Mouse (Mus musculus): ENCODE measurements around the gene Spa17. TPM values are rescaled to one million over a fixed set of nuclear protein-coding genes. Genes with fewer than 3 reads are reported as not detected.

Gene Spa17
- polyA plus RNA-seq, 1 experiment = 1.3 TPM

DNA sequence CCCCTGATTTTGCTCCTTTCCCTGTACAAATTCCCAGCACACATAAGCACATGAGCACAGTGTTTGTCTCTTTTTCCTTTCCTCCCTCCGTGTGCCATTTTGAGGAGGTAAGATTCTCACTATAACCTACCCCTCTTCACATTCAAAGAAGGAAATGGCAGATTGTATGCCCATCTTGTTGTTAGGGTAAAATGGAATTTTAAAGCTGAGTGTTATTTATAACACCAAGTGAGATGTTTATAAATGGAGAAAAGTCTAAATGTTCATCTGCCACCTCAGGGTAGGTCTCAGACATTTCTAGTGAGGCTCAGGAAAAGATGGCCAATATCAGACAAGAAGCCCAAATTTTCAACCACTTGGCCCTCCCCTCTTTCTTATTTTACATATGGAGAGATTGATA lies 11.0 kb upstream of the Spa17 start:
- Histone ChIP-seq H3K4me1 (ENCODE audit: control insufficient read depth, insufficient read depth, low read length) (peaks cover 3% of the 10 kb centered on the region; the same call in 1 of the 2 replicates), H3K27ac (ENCODE audit: insufficient read depth, low read depth, low read length) (no peak overlapping the region), H3K4me3 (ENCODE audit: insufficient read depth, low read length) (no peak overlapping the region)
- no peak for TF ChIP-seq POLR2A (IDR thresholded peaks at IDR 0.05; ENCODE audit: borderline replicate concordance, low read depth, low read length)
- TF ChIP-seq CTCF (IDR thresholded peaks at IDR 0.05; ENCODE audit: low read depth, low read length) = no peak

GRCm38 (mm10) chr9:37623981-37624380 lies 10.5 kb upstream of the Spa17 start:
- no peak overlapping the region for H3K27ac ChIP-seq (ENCODE audit: insufficient read depth, low read depth, low read length)
- H3K4me1 ChIP-seq (ENCODE audit: control insufficient read depth, insufficient read depth, low read length) = peaks cover 3% of the 10 kb centered on the region; the same call in 1 of the 2 replicates
- H3K4me3 ChIP-seq (ENCODE audit: insufficient read depth, low read length) = no peak overlapping the region
- TF ChIP-seq POLR2A (IDR thresholded peaks at IDR 0.05; ENCODE audit: borderline replicate concordance, low read depth, low read length) (no peak), CTCF (IDR thresholded peaks at IDR 0.05; ENCODE audit: low read depth, low read length) (no peak)

- H3K4me1 ChIP-seq (ENCODE audit: control insufficient read depth, insufficient read depth, low read length) = peaks cover 3% of the 10 kb centered on the region
- no peak overlapping the region for H3K27ac ChIP-seq (ENCODE audit: insufficient read depth, low read depth, low read length)
- no peak for TF ChIP-seq POLR2A (IDR thresholded peaks at IDR 0.05; ENCODE audit: borderline replicate concordance, low read depth, low read length)
- TF ChIP-seq CTCF (IDR thresholded peaks at IDR 0.05; ENCODE audit: low read depth, low read length) = no peak
- no peak overlapping the region for H3K4me3 ChIP-seq (ENCODE audit: insufficient read depth, low read length)
Observed at GRCm38 (mm10) chr9:37621290-37621689, 7.8 kb upstream of the Spa17 start.

- H3K27ac ChIP-seq (ENCODE audit: insufficient read depth, low read depth, low read length) = no peak overlapping the region
- peaks cover 14% of the 10 kb centered on the region for H3K4me1 ChIP-seq (ENCODE audit: control insufficient read depth, insufficient read depth, low read length)
- no peak overlapping the region for H3K4me3 ChIP-seq (ENCODE audit: insufficient read depth, low read length)
- TF ChIP-seq POLR2A (IDR thresholded peaks at IDR 0.05; ENCODE audit: borderline replicate concordance, low read depth, low read length) (no peak), CTCF (IDR thresholded peaks at IDR 0.05; ENCODE audit: low read depth, low read length) (peak; percentile 40; the same call in 1 of the 2 replicates)
Observed at GRCm38 (mm10) chr9:37616770-37617169, 3.2 kb upstream of the Spa17 start.

GRCm38 (mm10) chr9:37615220-37615619 lies 1.7 kb upstream of the Spa17 start:
- H3K4me1 ChIP-seq (ENCODE audit: control insufficient read depth, insufficient read depth, low read length) = peaks cover 11% of the 10 kb centered on the region
- no peak for TF ChIP-seq CTCF (IDR thresholded peaks at IDR 0.05; ENCODE audit: low read depth, low read length)
- no peak for TF ChIP-seq POLR2A (IDR thresholded peaks at IDR 0.05; ENCODE audit: borderline replicate concordance, low read depth, low read length)
- H3K27ac ChIP-seq (ENCODE audit: insufficient read depth, low read depth, low read length) = no peak overlapping the region

GRCm38 (mm10) chr9:37614316-37614715 lies 794 bp upstream of the Spa17 start:
- H3K4me1 ChIP-seq (ENCODE audit: control insufficient read depth, insufficient read depth, low read length) = peaks cover 11% of the 10 kb centered on the region
- no peak for TF ChIP-seq POLR2A (IDR thresholded peaks at IDR 0.05; ENCODE audit: borderline replicate concordance, low read depth, low read length)
- no peak overlapping the region for H3K27ac ChIP-seq (ENCODE audit: insufficient read depth, low read depth, low read length)
- H3K4me3 ChIP-seq (ENCODE audit: insufficient read depth, low read length) = peak overlapping the region; percentile 81

More at GRCm38 (mm10) chr9:37615220-37615619, 1.7 kb upstream of the Spa17 start:
- no peak overlapping the region for H3K4me3 ChIP-seq (ENCODE audit: insufficient read depth, low read length)

DNA sequence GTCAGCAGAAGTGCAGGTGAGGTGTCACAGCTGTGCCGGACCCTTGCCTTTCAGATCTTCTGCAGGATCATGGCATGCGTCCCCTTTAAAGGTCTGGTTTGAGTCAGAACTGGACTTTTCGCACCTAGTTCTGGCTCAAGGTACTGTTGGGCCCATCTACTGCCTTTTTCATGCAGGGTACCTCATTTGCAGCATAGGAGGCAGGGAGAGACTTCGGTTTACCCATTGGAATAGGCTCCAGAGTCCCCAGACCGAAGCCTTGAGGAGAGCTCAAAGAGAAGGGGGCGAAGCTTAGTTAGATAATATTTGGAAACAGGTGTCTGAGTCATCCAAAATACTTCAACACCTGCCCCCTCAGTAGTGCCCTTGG lies 374 bp upstream of the Spa17 start:
- TF ChIP-seq POLR2A (IDR thresholded peaks at IDR 0.05; ENCODE audit: borderline replicate concordance, low read depth, low read length) = no peak
- TF ChIP-seq CTCF (IDR thresholded peaks at IDR 0.05; ENCODE audit: low read depth, low read length) = no peak
- peaks cover 11% of the 10 kb centered on the region for H3K4me1 ChIP-seq (ENCODE audit: control insufficient read depth, insufficient read depth, low read length)
- H3K4me3 ChIP-seq (ENCODE audit: insufficient read depth, low read length) = peak overlapping the region; percentile 81
- no peak overlapping the region for H3K27ac ChIP-seq (ENCODE audit: insufficient read depth, low read depth, low read length)

DNA sequence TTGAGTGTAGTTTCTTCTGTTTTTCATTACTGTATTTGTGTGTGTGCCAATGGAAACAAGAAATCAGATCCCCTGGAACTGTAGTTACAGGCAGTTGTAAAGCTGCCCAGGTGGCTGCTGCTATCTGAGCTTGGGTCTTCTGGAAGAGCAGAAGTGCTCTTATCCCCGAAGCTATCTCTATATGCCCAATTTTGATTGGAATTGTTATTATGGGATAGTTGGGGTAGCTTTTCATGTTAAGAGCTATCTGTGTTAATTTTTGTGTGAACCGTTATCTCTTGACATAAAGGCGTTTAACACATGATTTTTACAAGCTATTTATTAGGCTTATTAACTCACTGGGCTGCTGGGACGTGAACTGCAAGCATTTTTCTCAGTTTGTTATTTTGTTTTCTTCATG lies 4.0 kb downstream of the Spa17 start:
- Histone ChIP-seq H3K4me1 (ENCODE audit: control insufficient read depth, insufficient read depth, low read length) (peaks cover 11% of the 10 kb centered on the region), H3K27ac (ENCODE audit: insufficient read depth, low read depth, low read length) (no peak overlapping the region), H3K4me3 (ENCODE audit: insufficient read depth, low read length) (no peak overlapping the region)
- TF ChIP-seq POLR2A (IDR thresholded peaks at IDR 0.05; ENCODE audit: borderline replicate concordance, low read depth, low read length) = no peak
- no peak for TF ChIP-seq CTCF (IDR thresholded peaks at IDR 0.05; ENCODE audit: low read depth, low read length)

DNA sequence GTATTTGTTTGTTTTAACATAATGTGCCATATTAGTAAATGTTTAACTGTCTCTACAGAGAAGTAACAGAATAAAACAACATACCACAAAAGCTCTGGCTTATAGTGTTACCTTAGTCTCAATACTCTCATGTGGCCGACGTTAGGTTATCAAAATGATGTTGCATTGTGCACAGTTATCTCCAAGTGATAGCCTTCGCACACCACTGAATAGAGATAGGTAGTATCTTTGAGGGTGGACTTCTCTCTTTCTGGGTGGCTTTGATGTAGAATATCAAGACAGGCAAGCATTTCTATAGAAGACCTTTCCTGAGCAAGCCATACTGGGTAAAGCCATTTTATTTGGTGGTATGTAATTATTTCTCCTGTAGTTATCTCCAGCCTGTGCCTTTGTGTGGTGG lies 8.4 kb downstream of the Spa17 start:
- TF ChIP-seq POLR2A (IDR thresholded peaks at IDR 0.05; ENCODE audit: borderline replicate concordance, low read depth, low read length) (no peak), CTCF (IDR thresholded peaks at IDR 0.05; ENCODE audit: low read depth, low read length) (no peak)
- no peaks in the 10 kb centered on the region for H3K4me1 ChIP-seq (ENCODE audit: control insufficient read depth, insufficient read depth, low read length)
- no peak overlapping the region for H3K27ac ChIP-seq (ENCODE audit: insufficient read depth, low read depth, low read length)
- H3K4me3 ChIP-seq (ENCODE audit: insufficient read depth, low read length) = no peak overlapping the region

DNA sequence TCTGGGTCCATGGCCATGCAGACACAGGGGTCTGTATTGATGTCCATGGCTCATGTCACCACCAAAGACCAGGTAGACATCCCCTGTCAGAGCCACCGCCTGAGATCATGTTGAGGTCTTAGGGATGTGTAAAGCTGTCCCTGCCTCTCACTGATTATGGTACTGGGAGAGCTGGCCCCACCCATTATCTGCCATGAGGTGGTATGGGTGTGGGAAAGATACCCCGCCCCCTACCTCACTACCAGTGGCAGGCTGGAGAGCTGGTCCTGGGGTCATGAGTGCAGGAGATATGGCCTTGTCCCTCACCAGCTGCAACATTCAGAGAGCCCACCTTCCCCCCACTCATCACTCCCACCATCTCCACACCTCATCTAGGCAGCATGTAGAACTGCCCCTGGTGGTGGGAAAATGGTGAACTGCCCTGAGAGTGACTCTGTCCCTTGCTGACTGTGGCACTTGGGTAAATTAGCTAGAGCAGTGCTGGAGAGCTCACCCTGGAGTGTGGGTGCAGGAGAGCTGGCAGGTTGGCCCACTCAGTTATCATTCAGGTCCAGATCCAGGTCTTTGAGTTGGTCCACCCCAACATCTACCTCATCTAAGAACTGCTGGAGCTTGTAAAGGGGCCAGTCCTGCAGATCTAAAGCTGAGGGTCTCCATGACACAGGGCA lies 12.8 kb downstream of the Spa17 start:
- H3K4me1 ChIP-seq (ENCODE audit: control insufficient read depth, insufficient read depth, low read length) = peaks cover 5% of the 10 kb centered on the region
- no peak for TF ChIP-seq POLR2A (IDR thresholded peaks at IDR 0.05; ENCODE audit: borderline replicate concordance, low read depth, low read length)
- TF ChIP-seq CTCF (IDR thresholded peaks at IDR 0.05; ENCODE audit: low read depth, low read length) = no peak
- H3K4me3 ChIP-seq (ENCODE audit: insufficient read depth, low read length) = no peak overlapping the region
- H3K27ac ChIP-seq (ENCODE audit: insufficient read depth, low read depth, low read length) = no peak overlapping the region
